Mouse (Mus musculus) kidney, adult 2 months (tissue): Measurements from ENCODE around the gene 1700021F05Rik. TPM values are rescaled to one million over a fixed set of nuclear protein-coding genes. Genes with fewer than 3 reads are reported as not detected.

Experiments used
- DNase-seq: peaks from one replicate; pipeline ENCODE4 v3.0.0; 2021
- H3K27ac ChIP-seq: fragments of 200-500 bp; 2 replicates; pipeline ENCODE4 v1.5.1; 2012; ENCODE audit warnings: low read depth, low read length, control low read depth, inconsistent platforms; ENCODE audit not compliant: insufficient read depth
- H3K27me3 ChIP-seq: fragments of 200-500 bp; replicated peaks from 2 replicates; pipeline ENCODE4 v1.6.1; 2012; ENCODE audit warnings: mild to moderate bottlenecking, moderate library complexity, low read length, inconsistent platforms; ENCODE audit not compliant: control insufficient read depth, insufficient read depth
- H3K36me3 ChIP-seq: fragments of 200-500 bp; 2 replicates; pipeline ENCODE4 v1.6.1; 2012; ENCODE audit warnings: mild to moderate bottlenecking, moderate library complexity, low read length, inconsistent platforms; ENCODE audit not compliant: control insufficient read depth, insufficient read depth
- H3K4me1 ChIP-seq: fragments of 200-500 bp; 2 replicates; pipeline ENCODE4 v1.6.1; 2011; ENCODE audit warnings: low read length; ENCODE audit not compliant: control insufficient read depth, insufficient read depth
- H3K4me3 ChIP-seq: fragments of 200-500 bp; 2 replicates; pipeline ENCODE4 v1.5.1; 2011; ENCODE audit warnings: mild to moderate bottlenecking, low read depth, low read length, control low read depth; ENCODE audit not compliant: insufficient read depth
- CTCF ChIP-seq: fragments of 200-500 bp; conservative IDR thresholded peaks from 2 replicates; pipeline ENCODE4 v1.5.1; 2011; ENCODE audit warnings: low read depth, mild to moderate bottlenecking, control low read depth, low read length, moderate library complexity, mixed read lengths; ENCODE audit not compliant: insufficient read depth, insufficient read length
- POLR2A ChIP-seq: fragments of 200-500 bp; IDR thresholded peaks from one replicate; pipeline ENCODE4 v1.6.1; 2011; ENCODE audit warnings: low read depth, low read length, control low read depth
- WGBS: fragments of 180-500 bp; shearing (Covaris S2); methylation state at CpG from one replicate; pipeline ENCODE4 v1.1.7; 2018; 5-methylcytosine and 5-hydroxymethylcytosine counted together
- polyA plus RNA-seq: library from polyadenylated mRNA; depleted of rRNA; stranded (reverse); fragments of >200 nt; gene quantifications from 2 replicates; pipeline ENCODE4 v1.2.3, GENCODE M21; 2012

Gene 1700021F05Rik
- polyA plus RNA-seq, 1 experiment, result 19.6 TPM

DNA sequence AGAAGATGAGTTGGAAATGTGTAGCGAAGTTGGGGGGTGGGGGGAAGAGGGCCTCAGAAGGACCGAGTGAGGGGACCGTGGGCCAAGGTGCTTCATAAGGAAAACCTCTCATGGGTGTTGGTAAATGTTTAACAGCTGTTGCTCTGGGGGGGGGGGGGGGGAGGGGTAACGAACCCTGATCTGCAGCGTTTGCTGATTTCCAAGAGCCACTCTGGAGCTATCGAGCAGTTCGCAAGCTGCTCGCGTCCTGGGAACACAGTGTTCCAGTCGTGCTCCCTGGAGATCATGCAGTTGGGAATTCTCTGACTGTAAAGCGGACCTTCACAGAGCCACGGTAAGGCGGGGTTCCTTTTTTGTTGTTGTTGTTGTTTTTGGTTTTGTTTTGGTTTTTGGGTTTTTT lies 22.4 kb downstream of the 1700021F05Rik start:
- no peaks in the 10 kb centered on the region for H3K27me3 ChIP-seq

DNA sequence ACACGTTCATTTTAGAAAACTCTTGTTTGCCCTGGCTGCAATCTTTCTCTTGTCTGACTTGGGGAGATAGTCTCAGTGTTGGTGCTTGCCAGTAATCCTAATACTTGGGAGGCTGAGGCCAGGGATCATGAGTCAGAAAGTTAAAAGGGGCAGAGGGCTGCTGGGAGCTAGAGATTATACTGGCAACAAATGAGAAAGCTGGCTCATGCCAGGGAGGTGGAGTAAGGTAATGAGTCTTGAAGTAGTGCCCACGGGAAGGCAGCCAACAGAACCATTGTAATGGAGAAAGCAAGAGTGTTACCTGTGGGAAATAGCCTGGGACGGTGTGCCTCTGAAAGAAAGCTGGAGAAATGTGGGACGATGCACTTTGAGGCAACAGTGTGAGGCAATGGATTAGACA lies 23.0 kb downstream of the 1700021F05Rik start:
- DNase-seq, result peak; percentile 96
- Histone ChIP-seq H3K36me3 (no peaks in the 10 kb centered on the region), H3K4me3 (no peak overlapping the region; the same call in 1 of the 2 replicates), H3K27ac (peak overlapping the region; percentile 95), H3K27me3 (no peaks in the 10 kb centered on the region), H3K4me1 (peaks cover 24% of the 10 kb centered on the region; the same call in 1 of the 2 replicates)
- TF ChIP-seq POLR2A (no peak), CTCF (no peak)
- WGBS, result 26% methylated on average over 4 of the region's 4 CpGs

More for the DNA sequence above, 22.4 kb downstream of the 1700021F05Rik start:
- peak; percentile 69 for TF ChIP-seq POLR2A
- 0 out of 2 replicates have a peak, but pooled peaks have one; percentile 3 for TF ChIP-seq CTCF
- peak overlapping the region; percentile 95 for H3K27ac ChIP-seq
- WGBS, result 30% methylated on average over 13 of the region's 13 CpGs
- no peaks in the 10 kb centered on the region for H3K36me3 ChIP-seq
- peak overlapping the region; percentile 49; the same call in 1 of the 2 replicates for H3K4me3 ChIP-seq
- peak; percentile 84 for DNase-seq
- H3K4me1 ChIP-seq, result peaks cover 24% of the 10 kb centered on the region; the same call in 1 of the 2 replicates

DNA sequence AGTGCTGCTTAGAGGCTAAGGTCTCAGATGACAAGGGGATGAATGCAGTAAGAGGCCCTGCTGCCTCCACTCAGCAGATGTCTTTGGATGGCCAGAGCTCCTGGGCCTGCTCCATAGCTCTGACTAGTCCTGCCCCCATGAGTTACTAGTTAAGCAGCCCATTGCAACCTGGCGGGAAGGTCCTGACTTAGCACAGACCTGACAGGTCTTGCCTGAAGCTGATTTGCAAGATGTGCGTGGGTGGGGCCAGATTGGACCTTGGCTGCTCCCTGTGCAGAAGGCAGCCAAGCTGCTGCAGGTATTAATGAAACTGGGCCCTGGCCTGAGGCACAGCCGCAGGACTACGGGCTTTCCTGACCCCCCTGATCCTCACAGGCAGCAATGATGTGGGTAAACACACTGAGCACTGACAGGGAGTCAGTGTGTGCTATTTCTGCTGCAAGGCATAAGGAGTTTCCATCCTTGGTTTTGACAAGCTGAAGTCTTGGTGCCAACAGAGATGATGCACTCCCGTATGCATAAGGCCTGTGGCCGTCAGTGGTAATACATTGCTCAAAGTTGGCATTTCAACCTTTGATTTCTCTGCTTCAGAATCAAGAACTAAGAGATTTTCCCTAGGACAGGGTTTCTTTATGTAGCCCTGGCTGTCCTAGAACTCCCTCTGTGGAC lies 23.7 kb downstream of the 1700021F05Rik start:
- H3K4me3 ChIP-seq, result no peak overlapping the region
- no peak for TF ChIP-seq POLR2A
- TF ChIP-seq CTCF, result no peak
- DNase-seq, result peak; percentile 91
- no peaks in the 10 kb centered on the region for H3K27me3 ChIP-seq
- WGBS, result 40% methylated on average over 6 of the region's 6 CpGs
- peaks cover 24% of the 10 kb centered on the region; the same call in 1 of the 2 replicates for H3K4me1 ChIP-seq
- H3K36me3 ChIP-seq, result no peaks in the 10 kb centered on the region
- peak overlapping the region; percentile 95 for H3K27ac ChIP-seq

DNA sequence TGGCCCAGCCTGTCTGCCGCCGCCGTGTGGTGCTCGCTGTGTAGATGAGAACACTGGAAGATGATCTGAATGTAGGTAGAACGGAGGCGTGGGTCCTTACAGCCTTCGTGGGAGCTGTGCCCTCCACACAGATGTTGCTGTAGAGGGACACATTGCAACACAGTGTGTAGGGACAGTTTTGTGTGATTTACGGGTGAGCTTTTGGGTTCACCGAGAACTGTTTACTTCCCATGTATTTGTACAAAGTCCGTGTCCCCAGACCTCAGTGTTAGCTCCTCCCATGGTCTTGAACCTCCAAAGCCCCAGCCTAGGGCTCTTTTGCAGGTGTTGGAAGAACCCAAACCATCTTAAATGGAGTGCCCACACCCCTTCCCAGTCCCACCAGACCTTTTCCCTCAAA lies 27.8 kb downstream of the 1700021F05Rik start:
- DNase-seq, result no peak
- Histone ChIP-seq H3K27me3 (no peaks in the 10 kb centered on the region), H3K4me3 (no peak overlapping the region), H3K4me1 (peaks cover 17% of the 10 kb centered on the region; the same call in 1 of the 2 replicates), H3K36me3 (peaks cover 2% of the 10 kb centered on the region; the same call in 1 of the 2 replicates), H3K27ac (no peak overlapping the region)
- WGBS, result 79% methylated on average over 10 of the region's 10 CpGs
- TF ChIP-seq POLR2A (no peak), CTCF (no peak)

DNA sequence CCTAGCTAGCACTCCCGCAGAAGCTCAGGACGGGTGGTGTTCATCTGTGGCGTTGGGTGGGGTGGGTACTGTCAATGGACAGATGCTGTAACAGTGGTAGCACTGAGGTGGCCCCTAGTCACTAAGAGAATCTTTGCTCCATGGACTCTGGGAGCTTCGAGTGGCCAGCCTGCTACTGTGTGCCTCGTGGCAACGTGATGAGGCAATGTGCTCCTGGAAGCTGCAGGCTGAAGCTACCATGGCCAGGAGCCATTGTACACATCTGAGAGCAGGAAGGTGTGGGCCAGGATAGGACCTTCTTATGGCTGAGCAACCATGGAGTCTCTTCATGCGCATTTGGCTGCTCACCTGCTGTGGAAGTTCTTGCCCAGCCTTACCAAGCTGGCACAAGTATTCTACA lies 31.6 kb downstream of the 1700021F05Rik start:
- WGBS, result 94% methylated on average over 7 of the region's 7 CpGs
- no peaks in the 10 kb centered on the region for H3K27me3 ChIP-seq
- no peak for DNase-seq
- TF ChIP-seq POLR2A, result no peak
- TF ChIP-seq CTCF, result no peak
- no peak overlapping the region for H3K27ac ChIP-seq
- H3K4me3 ChIP-seq, result no peak overlapping the region
- H3K36me3 ChIP-seq, result peaks cover 2% of the 10 kb centered on the region; the same call in 1 of the 2 replicates
- H3K4me1 ChIP-seq, result no peaks in the 10 kb centered on the region

DNA sequence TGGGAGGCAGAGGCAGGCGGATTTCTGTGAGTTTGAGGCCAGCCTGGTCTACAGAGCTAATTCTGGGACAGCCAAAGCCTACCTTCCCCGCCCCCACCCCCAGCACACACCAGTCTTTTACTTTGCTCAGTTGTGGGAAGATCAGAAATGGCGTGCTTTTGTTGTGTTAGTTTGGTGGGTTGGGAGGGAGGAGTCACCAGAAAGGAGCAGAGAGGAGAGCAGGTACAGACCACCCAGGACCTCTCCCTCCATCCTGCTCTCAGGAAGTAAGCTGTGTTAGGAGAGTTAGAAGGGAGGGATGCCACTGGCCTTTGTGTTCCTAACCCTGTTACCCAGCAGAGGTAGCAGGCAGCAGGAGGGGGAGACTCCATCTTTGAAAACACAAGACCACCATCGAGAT lies 33.7 kb downstream of the 1700021F05Rik start:
- no peak for TF ChIP-seq CTCF
- TF ChIP-seq POLR2A, result no peak
- no peak for DNase-seq
- H3K27me3 ChIP-seq, result no peaks in the 10 kb centered on the region
- no peak overlapping the region for H3K4me3 ChIP-seq
- peaks cover 2% of the 10 kb centered on the region; the same call in 1 of the 2 replicates for H3K36me3 ChIP-seq
- no peaks in the 10 kb centered on the region for H3K4me1 ChIP-seq
- H3K27ac ChIP-seq, result no peak overlapping the region
- 86% methylated on average over 4 of the region's 4 CpGs for WGBS

DNA sequence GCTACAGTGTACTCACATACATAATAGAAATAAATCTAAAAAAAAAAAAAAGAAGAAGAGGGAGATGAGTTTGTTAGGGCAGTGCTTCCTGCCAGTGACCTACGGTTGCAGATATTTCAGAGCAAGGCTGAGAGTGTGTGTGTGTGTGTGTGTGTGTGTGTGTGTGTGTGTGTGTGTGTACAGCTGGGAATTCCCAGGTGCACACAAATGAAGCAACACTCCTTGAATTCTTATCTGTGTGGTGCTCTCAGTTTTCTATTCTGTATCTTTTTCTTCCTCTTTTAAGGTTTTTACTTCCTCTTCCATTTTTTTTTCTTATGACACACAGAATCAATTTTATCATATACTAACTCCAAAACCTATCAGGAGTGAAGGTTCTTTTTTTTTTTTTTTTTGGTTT lies 36.5 kb downstream of the 1700021F05Rik start:
- Histone ChIP-seq H3K4me1 (no peaks in the 10 kb centered on the region), H3K36me3 (no peaks in the 10 kb centered on the region), H3K27ac (no peak overlapping the region), H3K27me3 (no peaks in the 10 kb centered on the region), H3K4me3 (no peak overlapping the region)
- 67% methylated on average over 1 of the region's 1 CpGs for WGBS
- no peak for DNase-seq
- TF ChIP-seq POLR2A (no peak), CTCF (no peak)
